Mouse (Mus musculus): ENCODE results near the gene Nkain2.
A peak's percentile ranks its signal among the peaks of the same experiment; 100 is the strongest.
"Not testable (repeated sequence)": the region's sequence is repeated elsewhere in the genome, so short reads cannot be mapped to it uniquely, and the experiment has no call there.

Gene Nkain2

DNA sequence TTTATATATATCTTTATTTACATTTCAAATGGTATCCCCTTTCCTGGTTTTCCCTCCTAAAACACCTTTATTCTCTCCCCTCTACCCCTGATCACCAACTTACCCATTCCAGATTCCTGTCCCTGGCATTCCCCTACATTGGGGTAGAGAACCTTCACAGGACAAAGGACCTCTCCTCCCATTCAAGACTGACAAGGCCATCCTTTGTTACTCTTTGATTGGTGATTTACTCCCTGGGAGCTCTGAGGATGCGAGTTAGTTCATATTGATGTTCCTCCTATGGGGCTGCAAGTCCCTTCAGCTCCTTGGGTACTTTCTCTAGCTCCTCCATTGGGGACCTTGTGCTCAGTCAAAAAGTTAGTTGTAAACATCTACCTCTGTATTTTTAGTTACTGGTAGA lies 798.9 kb downstream of the Nkain2 start:
- no peak for DNase-seq (ENCODE audit: extremely low read depth, low read depth, low spot score)

GRCm38 (mm10) chr10:32060396-32060795 lies 829.9 kb downstream of the Nkain2 start:
- no peak for DNase-seq (ENCODE audit: extremely low read depth, low read depth, low spot score)

GRCm38 (mm10) chr10:32058251-32058650 lies 832.0 kb downstream of the Nkain2 start:
- peak; percentile 63 for DNase-seq (ENCODE audit: extremely low read depth, low read depth, low spot score)

DNA sequence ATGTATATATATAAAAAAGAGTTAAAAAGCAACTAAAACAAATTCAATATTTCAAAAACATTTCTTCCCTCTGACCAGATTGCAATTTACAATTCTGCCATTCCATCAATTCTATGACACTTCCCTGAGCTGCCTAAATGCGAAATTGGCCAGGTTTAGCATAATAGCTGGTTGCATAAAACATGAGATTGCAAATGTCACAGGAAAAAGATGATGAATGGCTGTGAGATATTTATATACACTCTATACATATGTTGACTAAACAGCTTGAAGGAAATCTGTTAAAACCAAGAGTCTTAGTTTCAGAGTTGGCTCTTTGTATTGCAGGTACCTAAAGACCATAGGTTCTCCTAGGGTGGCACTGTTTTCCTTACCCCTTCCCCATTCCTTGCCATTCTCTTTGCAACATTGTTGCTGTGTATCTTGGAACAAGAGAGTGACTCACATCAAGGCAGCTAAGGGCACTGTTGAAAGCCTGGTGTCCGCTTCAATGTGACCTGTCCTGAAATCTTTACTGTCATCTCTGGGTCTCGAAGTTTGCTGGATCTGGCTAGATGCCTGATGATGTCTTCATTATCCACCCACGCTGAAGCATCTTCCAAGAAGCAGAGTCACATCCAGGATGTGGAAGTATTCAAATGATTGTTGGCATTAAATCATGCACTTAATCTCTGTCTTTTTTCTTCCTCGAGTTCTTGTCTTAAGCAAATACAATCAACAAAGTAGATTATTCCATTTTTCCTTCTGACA lies 837.5 kb downstream of the Nkain2 start:
- DNase-seq (ENCODE audit: extremely low read depth, low read depth, low spot score): peak; percentile 90

DNA sequence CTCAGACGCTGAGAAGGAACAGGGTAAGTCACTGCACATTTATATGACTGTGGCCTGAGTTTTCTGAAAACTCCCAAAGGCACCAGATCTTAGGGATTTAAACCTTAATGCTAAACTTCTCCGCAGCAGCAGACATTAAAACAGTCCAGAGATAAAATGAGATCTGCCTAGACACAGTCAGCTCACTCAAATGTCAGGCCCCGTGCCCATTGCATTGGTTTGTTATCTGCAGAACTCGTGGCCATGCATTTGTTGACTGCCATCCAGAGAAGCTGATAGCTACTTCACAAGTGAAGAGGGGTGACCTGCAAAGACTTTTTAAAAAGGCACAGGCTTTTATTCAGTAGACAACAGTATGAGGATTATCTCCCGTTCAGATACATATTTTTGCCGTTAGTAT lies 838.2 kb downstream of the Nkain2 start:
- no peak for DNase-seq (ENCODE audit: extremely low read depth, low read depth, low spot score)

- DNase-seq (ENCODE audit: extremely low read depth, low read depth, low spot score): no peak
Observed at GRCm38 (mm10) chr10:32029996-32030395, 860.3 kb downstream of the Nkain2 start.

DNA sequence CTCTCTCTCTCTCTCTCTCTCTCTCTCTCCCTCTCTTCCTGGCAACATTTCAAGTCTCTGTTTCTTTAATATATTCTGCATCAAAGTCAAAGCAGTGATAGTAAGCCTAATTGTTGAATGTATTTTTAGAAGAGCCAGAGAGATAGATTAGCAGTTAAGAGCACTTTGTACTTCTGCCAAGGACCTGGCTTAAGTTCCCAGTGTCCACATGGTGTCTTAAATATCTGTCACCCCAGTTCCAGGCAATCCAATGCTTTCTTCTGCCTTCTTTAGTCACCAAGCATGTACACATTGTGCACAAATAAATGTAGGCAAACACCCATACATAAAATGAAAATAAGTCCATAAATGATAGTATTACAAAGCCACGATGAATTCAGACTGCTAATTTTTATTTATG lies 871.9 kb downstream of the Nkain2 start:
- no peak for DNase-seq (ENCODE audit: extremely low read depth, low read depth, low spot score)

DNA sequence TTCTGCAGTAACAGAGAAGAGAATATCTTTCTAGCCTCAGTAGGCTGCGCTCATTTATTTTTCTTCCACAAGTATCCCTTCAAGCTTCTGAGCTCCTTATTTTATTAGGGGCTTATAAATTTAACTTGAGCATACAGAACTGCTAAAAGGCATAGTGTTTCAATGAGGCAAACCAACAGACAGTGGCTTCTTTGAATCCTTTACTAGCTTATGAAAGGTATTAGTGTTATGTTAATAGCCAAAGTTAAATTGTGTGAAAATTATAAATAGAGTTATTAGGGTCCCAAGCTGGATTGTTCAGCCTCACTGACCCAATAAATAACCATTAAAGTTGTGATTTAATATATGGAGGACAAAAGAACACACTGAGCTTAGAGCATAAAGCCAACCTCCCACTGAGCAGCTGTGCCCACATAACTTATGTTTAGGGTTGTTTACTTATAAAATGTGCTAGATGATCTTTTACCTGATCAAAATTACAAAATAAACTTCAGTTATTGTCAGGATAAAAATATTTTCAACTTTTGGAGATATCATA lies 889.0 kb downstream of the Nkain2 start:
- DNase-seq (ENCODE audit: extremely low read depth, low read depth, low spot score): no peak

- DNase-seq (ENCODE audit: extremely low read depth, low read depth, low spot score): peak; percentile 61
Observed at GRCm38 (mm10) chr10:31993205-31993604, 897.1 kb downstream of the Nkain2 start.

DNA sequence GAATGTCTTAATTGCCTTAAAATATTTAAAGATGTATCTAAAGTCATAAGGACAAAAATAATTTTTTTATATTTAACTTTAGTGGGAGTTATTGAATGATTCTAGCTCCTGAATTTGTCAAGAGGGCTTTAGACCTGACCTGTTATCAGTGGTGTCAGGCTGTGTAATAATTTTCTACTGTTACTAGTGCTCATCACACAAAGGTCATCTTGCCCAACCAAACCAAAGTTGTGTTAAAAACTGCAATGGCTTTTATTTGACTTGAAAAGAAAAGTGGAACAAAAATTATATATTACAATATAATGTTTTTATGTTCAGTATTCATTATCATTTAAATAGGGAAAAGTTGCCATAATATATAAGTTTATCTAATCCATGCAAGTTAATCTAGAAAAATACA lies 911.9 kb downstream of the Nkain2 start:
- no peak for DNase-seq (ENCODE audit: extremely low read depth, low read depth, low spot score)

DNA sequence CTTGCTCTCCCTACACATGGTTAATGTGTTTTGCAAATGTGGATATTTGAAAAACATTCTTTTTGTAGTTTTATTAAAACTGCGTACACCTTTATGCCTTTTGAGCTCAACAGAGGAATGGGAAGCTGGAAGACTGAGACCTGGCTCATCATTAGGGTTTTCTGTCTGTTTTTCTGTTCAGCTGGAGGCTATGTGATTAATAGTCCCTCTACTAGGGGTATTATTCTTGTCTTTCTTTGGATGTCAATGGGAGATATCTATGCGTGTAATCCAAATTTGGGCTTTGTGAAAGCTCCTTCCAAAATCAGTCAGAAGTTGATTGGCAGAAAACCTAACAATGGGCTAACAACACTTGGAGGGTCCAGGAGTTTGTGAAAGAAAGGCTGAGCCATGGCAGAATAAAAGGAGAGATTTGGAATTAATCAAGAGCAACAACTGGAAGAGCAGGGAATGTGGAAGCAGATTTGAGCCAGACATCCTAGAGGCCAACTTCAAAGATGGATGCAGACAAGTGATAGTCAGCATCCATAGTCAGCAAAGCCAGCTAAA lies 943.0 kb downstream of the Nkain2 start:
- DNase-seq (ENCODE audit: extremely low read depth, low read depth, low spot score): no peak

- no peak for DNase-seq (ENCODE audit: extremely low read depth, low read depth, low spot score)
Observed at GRCm38 (mm10) chr10:31931961-31932360, 958.3 kb downstream of the Nkain2 start.

DNA sequence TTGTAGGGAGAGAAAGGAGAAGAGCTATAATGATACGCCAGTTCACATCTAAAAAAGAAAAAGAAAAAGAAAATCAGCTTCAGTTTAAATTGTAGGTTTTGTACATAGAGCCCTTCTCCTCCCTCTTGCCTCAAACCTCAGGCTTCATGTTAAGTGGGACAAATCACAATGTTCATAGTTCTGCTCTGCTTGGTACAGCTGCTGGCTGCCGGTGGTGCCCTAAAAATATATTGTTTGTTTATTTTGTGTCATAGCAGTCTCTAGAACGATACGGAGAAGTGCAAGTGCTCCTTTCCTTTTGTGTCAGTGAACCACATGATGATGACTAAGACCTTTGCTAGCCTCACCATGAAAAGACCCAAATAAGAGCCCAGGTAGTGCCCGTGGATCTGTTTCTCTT lies 962.6 kb downstream of the Nkain2 start:
- DNase-seq (ENCODE audit: extremely low read depth, low read depth, low spot score): no peak

- not testable (repeated sequence) for DNase-seq (ENCODE audit: extremely low read depth, low read depth, low spot score)
Observed at GRCm38 (mm10) chr10:31920901-31921300, 969.4 kb downstream of the Nkain2 start.

- DNase-seq (ENCODE audit: extremely low read depth, low read depth, low spot score): no peak
Observed at GRCm38 (mm10) chr10:31907488-31907887, 982.8 kb downstream of the Nkain2 start.

GRCm38 (mm10) chr10:31899501-31899900 lies 990.8 kb downstream of the Nkain2 start:
- DNase-seq (ENCODE audit: extremely low read depth, low read depth, low spot score): no peak

GRCm38 (mm10) chr10:31873323-31873895 lies 1016.9 kb downstream of the Nkain2 start:
- no peak for DNase-seq (ENCODE audit: extremely low read depth, low read depth, low spot score)

DNA sequence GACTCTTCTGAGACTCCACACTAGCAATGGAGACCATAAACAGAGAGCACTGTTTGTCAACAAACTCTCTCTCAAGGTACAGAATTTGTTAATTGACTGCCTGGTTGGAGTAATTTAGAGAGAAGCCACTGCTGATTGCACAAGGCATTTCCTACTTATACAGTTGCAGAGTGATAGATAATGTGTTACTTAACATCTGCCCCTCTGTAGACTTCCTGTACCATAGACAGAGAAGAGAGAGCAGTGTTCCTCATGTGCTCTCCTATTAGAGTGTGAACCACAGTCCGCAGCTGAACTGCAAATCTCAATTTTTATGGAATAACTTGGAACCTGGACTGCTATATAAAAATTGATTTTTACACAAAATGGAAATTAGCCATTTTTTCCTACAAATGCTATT lies 1022.0 kb downstream of the Nkain2 start:
- DNase-seq (ENCODE audit: extremely low read depth, low read depth, low spot score): no peak

DNA sequence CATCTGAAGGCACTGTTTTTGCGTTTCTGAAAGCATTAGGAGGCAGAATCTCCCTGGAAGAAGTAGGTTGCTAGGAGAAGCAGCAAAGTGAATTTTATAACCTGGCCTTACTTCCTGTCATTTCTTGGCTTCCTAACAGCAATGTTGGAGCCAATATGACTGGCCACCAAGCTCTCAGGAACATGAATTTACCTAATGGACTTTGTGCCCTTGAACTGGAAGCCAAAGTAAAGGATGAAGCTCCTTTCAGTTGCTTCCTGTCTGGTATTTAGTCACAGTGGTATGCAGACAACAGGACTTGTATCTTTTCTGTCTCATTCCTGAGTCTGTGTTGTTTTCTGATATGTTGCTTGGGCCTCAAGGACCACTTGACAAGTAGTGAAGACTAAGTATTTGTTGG lies 1063.2 kb downstream of the Nkain2 start:
- DNase-seq (ENCODE audit: extremely low read depth, low read depth, low spot score): no peak

GRCm38 (mm10) chr10:31812543-31812942 lies 1077.7 kb downstream of the Nkain2 start:
- DNase-seq (ENCODE audit: extremely low read depth, low read depth, low spot score): no peak

DNA sequence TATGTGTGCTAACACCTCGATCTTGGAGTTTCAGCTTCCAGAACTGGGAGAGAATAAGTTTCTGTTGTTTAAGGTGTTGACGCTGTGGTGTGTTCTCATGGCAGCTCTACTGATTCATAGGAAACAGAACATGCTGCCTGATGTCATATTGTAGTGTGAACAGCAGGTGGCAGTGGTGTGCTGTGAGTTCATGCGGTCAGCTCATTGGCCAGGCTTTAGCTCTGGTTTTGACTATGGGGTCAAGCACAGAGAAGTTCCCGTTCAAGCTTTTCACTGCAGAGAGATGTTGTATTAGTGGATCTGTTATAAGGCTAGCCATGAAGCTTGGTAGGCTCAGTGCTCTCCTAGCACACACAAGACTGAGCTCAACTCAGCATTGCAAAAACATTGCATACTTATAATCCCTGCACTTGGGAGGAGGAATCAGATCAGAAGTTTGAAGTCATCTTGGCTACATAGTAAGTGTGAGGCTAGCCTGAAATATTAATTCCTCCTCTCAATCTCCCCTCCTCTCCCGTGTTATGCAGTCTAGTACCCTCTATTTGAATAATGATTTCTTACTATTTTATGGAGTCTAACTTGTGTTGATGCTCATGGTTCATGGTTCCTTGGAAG lies 1147.7 kb downstream of the Nkain2 start:
- DNase-seq (ENCODE audit: extremely low read depth, low read depth, low spot score): no peak

DNA sequence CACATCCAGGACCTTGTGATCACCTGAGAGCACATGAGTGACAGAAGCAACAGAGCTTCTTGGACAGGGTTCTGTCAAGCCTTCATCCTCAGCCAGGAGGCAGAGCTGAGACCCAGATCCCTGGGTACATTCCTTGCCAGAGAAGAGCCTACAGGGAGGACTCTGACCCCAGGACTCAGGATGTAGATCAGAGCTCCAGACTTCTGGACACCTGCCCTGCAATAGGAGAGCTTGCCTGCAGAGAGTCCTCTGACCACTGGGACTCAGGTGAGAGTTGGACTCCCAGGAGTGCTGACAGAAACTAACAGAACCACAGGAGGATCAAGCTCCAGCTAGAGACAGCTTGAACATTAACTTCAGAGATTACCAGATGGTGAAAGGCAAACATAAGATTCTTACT lies 1162.2 kb downstream of the Nkain2 start:
- DNase-seq (ENCODE audit: extremely low read depth, low read depth, low spot score): no peak
